Mouse (Mus musculus): Measurements from ENCODE around the gene Ltbp2.

Ltbp2 gene

GRCm38 (mm10) chr12:84876481-84877121, at the start of gene Ltbp2:
Gene Ltbp2 (minus strand): TSS chr12:84876532.
- DNase-seq: peak; percentile 91

- DNase-seq: no peak
These were observed 48.0 kb upstream of the Ltbp2 start for GRCm38 (mm10) chr12:84924324-84924723.

GRCm38 (mm10) chr12:84921881-84922419, 45.6 kb upstream of the Ltbp2 start:
- DNase-seq: no peak

GRCm38 (mm10) chr12:84918809-84919208, 42.5 kb upstream of the Ltbp2 start:
- peak; percentile 60 for DNase-seq

- no peak for DNase-seq
These were observed 41.5 kb upstream of the Ltbp2 start for GRCm38 (mm10) chr12:84917799-84918198.

GRCm38 (mm10) chr12:84914959-84915358, 38.6 kb upstream of the Ltbp2 start:
- DNase-seq: no peak

GRCm38 (mm10) chr12:84912652-84913104, 36.3 kb upstream of the Ltbp2 start:
- DNase-seq: peak; percentile 49

- DNase-seq: no peak
These were observed 35.3 kb upstream of the Ltbp2 start for GRCm38 (mm10) chr12:84911640-84912039.

- DNase-seq: peak; percentile 82
These were observed 33.7 kb upstream of the Ltbp2 start for GRCm38 (mm10) chr12:84910066-84910465.

- peak; percentile 90 for DNase-seq
These were observed 31.5 kb upstream of the Ltbp2 start for GRCm38 (mm10) chr12:84907627-84908480.

GRCm38 (mm10) chr12:84907024-84907626, 30.8 kb upstream of the Ltbp2 start:
- no peak for DNase-seq

- DNase-seq: no peak
These were observed 28.1 kb upstream of the Ltbp2 start for GRCm38 (mm10) chr12:84904399-84904798.

- no peak for DNase-seq
These were observed 24.0 kb upstream of the Ltbp2 start for GRCm38 (mm10) chr12:84900317-84900716.

- DNase-seq: no peak
These were observed 21.0 kb upstream of the Ltbp2 start for GRCm38 (mm10) chr12:84897322-84897721.

- DNase-seq: no peak
These were observed 19.9 kb upstream of the Ltbp2 start for GRCm38 (mm10) chr12:84896235-84896634.

GRCm38 (mm10) chr12:84893648-84894628, 17.6 kb upstream of the Ltbp2 start:
- no peak for DNase-seq

- no peak for DNase-seq
These were observed 14.0 kb upstream of the Ltbp2 start for GRCm38 (mm10) chr12:84890289-84890688.

GRCm38 (mm10) chr12:84885107-84885876, 9.0 kb upstream of the Ltbp2 start:
- no peak for DNase-seq

GRCm38 (mm10) chr12:84884423-84885076, 8.2 kb upstream of the Ltbp2 start:
- DNase-seq: no peak

- DNase-seq: no peak
These were observed 6.5 kb upstream of the Ltbp2 start for GRCm38 (mm10) chr12:84882796-84883195.

GRCm38 (mm10) chr12:84880091-84880490, 3.8 kb upstream of the Ltbp2 start:
- DNase-seq: peak; percentile 76

Data from cerebellum, adult 9-11 months (tissue).